Mouse (Mus musculus): ENCODE results near the gene Wnt10b. TPM values are rescaled to one million over a fixed set of nuclear protein-coding genes. Genes with fewer than 3 reads are reported as not detected.

The Wnt10b gene
- polyA plus RNA-seq, 2 experiments = 0.03 TPM; not detected in 1

DNA sequence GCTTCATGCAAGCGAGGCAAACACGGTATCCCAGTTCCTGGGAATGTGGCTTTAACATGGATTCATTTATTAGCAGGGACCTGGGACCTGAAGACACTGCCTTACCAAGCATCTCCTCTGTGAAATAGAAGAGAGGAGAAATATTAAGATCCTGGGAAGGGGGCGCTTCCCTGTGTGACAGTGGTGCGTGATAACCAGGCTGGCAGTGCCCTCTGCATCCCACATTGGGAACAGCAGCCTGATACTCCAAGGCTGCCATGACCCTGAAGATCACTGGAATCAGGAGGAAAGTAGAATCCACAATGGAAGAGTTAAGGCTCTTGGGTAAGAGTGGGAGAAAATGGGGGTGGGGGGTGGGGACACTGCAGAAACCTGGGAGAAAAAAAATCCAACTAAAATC lies 10.0 kb upstream of the Wnt10b start:
- Histone ChIP-seq H3K36me3 (replicated peaks; ENCODE audit: control insufficient read depth, insufficient read depth, low read depth) (no peaks in the 10 kb centered on the region), H3K4me1 (replicated peaks; ENCODE audit: control insufficient read depth in 2 of 2, insufficient read depth in 2 of 2, low read length in 1 of 2) (no peaks in the 10 kb centered on the region), H3K27me3 (ENCODE audit: control insufficient read depth, insufficient read depth, low read length) (peaks cover 62% of the 10 kb centered on the region), H3K4me3 (ENCODE audit: insufficient read depth in 1 of 2, low read depth in 2 of 2, low read length in 2 of 2) (no peak overlapping the region), H3K4me2 (ENCODE audit: low read depth) (no peak overlapping the region), H3K27ac (no peak overlapping the region), H3K9me3 (ENCODE audit: control insufficient read depth, low read length) (no peaks in the 10 kb centered on the region), H3K9ac (replicated peaks) (no peak overlapping the region)
- 21% methylated on average over 4 of the region's 4 CpGs for WGBS (ENCODE audit: insufficient replicate concordance)
- no peak for ATAC-seq (ENCODE audit: insufficient read depth)
- no peak for DNase-seq (ENCODE audit: low read depth in 3 of 3, low spot score in 3 of 3)
- TF ChIP-seq EP300 (IDR thresholded peaks at IDR 0.05; ENCODE audit: low read depth) = no peak
- peak; percentile 39 for TF ChIP-seq CTCF (IDR thresholded peaks at IDR 0.05; ENCODE audit: low read depth)

DNA sequence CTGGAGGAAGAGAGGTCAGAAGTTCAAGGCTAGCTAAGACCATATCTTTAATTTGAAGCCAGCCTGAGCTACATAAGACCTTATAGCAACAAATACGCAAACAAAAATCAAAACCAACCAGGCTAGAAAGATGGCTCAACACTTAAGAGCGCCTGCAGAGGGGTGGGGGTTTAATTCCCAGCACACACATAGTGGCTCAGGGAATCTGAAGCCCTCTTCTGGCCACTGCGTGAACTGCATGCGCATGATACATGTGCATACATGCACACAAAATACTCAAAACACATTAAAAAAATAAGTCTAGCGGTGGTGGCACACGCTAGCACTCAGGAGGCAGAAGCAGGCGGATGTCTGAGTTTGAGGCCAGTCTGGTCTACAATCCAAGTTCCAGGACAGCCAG lies 7.8 kb upstream of the Wnt10b start:
- Histone ChIP-seq H3K4me3 (ENCODE audit: insufficient read depth in 1 of 2, low read depth in 2 of 2, low read length in 2 of 2) (no peak overlapping the region), H3K36me3 (replicated peaks; ENCODE audit: control insufficient read depth, insufficient read depth, low read depth) (no peaks in the 10 kb centered on the region), H3K9ac (replicated peaks) (no peak overlapping the region), H3K9me3 (ENCODE audit: control insufficient read depth, low read length) (no peaks in the 10 kb centered on the region), H3K27me3 (ENCODE audit: control insufficient read depth, insufficient read depth, low read length) (peaks cover 53% of the 10 kb centered on the region), H3K4me1 (replicated peaks; ENCODE audit: control insufficient read depth in 2 of 2, insufficient read depth in 2 of 2, low read length in 1 of 2) (no peaks in the 10 kb centered on the region), H3K27ac (no peak overlapping the region), H3K4me2 (ENCODE audit: low read depth) (no peak overlapping the region)
- TF ChIP-seq CTCF (IDR thresholded peaks at IDR 0.05; ENCODE audit: low read depth) (peak; percentile 74), EP300 (IDR thresholded peaks at IDR 0.05; ENCODE audit: low read depth) (no peak)
- DNase-seq (ENCODE audit: low read depth in 3 of 3, low spot score in 3 of 3) (no peak), ATAC-seq (ENCODE audit: insufficient read depth) (no peak)
- WGBS (ENCODE audit: insufficient replicate concordance) = 24% methylated on average over 7 of the region's 7 CpGs

- no peak overlapping the region for H3K9ac ChIP-seq (replicated peaks)
- H3K9me3 ChIP-seq (ENCODE audit: control insufficient read depth, low read length) = no peaks in the 10 kb centered on the region
- DNase-seq (ENCODE audit: low read depth in 3 of 3, low spot score in 3 of 3) (no peak), ATAC-seq (ENCODE audit: insufficient read depth) (no peak)
- peaks cover 59% of the 10 kb centered on the region for H3K27me3 ChIP-seq (ENCODE audit: control insufficient read depth, insufficient read depth, low read length)
- 20% methylated on average over 6 of the region's 6 CpGs for WGBS (ENCODE audit: insufficient replicate concordance)
- TF ChIP-seq CTCF (IDR thresholded peaks at IDR 0.05; ENCODE audit: low read depth) = no peak
- no peak for TF ChIP-seq EP300 (IDR thresholded peaks at IDR 0.05; ENCODE audit: low read depth)
- no peak overlapping the region for H3K4me2 ChIP-seq (ENCODE audit: low read depth)
- no peak overlapping the region for H3K27ac ChIP-seq
- H3K36me3 ChIP-seq (replicated peaks; ENCODE audit: control insufficient read depth, insufficient read depth, low read depth) = no peaks in the 10 kb centered on the region
- no peaks in the 10 kb centered on the region for H3K4me1 ChIP-seq (replicated peaks; ENCODE audit: control insufficient read depth in 2 of 2, insufficient read depth in 2 of 2, low read length in 1 of 2)
- no peak overlapping the region for H3K4me3 ChIP-seq (ENCODE audit: insufficient read depth in 1 of 2, low read depth in 2 of 2, low read length in 2 of 2)
Measured at GRCm38 (mm10) chr15:98781166-98781565, 3.2 kb upstream of the Wnt10b start.

DNA sequence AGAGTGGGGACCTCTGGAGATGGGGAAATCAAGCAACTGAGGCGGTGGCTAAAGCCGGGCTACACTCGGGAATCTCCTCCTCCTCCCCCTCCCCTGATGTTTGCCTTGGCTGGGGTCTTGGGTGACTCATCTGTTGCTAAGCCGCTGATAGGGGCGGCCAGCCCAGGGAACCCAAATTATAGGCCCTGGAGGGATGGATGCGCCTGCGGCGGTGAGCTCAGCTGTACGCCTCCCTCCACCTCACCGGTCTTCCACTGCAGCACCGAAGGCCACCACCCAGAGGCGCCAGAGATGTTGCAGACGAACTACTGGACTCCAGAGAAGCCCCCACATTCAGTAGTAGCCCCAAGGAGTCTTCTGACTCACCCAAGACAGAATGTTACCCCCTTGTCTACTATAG lies 2.6 kb upstream of the Wnt10b start:
- Histone ChIP-seq H3K27ac (no peak overlapping the region), H3K9me3 (ENCODE audit: control insufficient read depth, low read length) (no peaks in the 10 kb centered on the region), H3K36me3 (replicated peaks; ENCODE audit: control insufficient read depth, insufficient read depth, low read depth) (no peaks in the 10 kb centered on the region), H3K4me2 (ENCODE audit: low read depth) (no peak overlapping the region), H3K4me1 (replicated peaks; ENCODE audit: control insufficient read depth in 2 of 2, insufficient read depth in 2 of 2, low read length in 1 of 2) (no peaks in the 10 kb centered on the region), H3K9ac (replicated peaks) (no peak overlapping the region), H3K27me3 (ENCODE audit: control insufficient read depth, insufficient read depth, low read length) (peaks cover 65% of the 10 kb centered on the region), H3K4me3 (ENCODE audit: insufficient read depth in 1 of 2, low read depth in 2 of 2, low read length in 2 of 2) (no peak overlapping the region)
- no peak for DNase-seq (ENCODE audit: low read depth in 3 of 3, low spot score in 3 of 3)
- TF ChIP-seq EP300 (IDR thresholded peaks at IDR 0.05; ENCODE audit: low read depth) = no peak
- TF ChIP-seq CTCF (IDR thresholded peaks at IDR 0.05; ENCODE audit: low read depth) = peak; percentile 26; the same call in 1 of the 2 replicates
- 6% methylated on average over 13 of the region's 13 CpGs for WGBS (ENCODE audit: insufficient replicate concordance)
- ATAC-seq (ENCODE audit: insufficient read depth) = no peak

DNA sequence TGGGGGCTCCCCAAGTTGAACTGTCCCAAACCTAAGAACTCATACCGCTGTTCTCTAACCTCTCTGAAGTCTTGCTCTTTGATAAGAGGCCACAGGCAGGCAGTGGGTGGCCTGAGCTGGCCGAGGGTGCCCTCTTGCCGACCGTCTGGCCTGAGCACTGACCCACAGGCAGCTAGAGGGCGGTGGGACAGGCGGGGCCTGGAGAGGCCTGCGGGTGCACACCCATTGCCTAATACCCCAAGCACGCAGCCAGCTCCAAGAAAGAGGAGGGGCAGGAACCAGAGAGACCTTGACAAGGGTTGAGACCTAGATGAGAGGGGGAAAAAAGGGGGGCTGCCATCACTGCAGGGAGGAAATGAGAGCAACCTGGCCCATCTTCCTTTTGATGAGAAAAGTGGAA lies 2.1 kb upstream of the Wnt10b start:
- Histone ChIP-seq H3K36me3 (replicated peaks; ENCODE audit: control insufficient read depth, insufficient read depth, low read depth) (no peaks in the 10 kb centered on the region), H3K27ac (no peak overlapping the region), H3K4me1 (replicated peaks; ENCODE audit: control insufficient read depth in 2 of 2, insufficient read depth in 2 of 2, low read length in 1 of 2) (no peaks in the 10 kb centered on the region), H3K27me3 (ENCODE audit: control insufficient read depth, insufficient read depth, low read length) (peaks cover 70% of the 10 kb centered on the region), H3K9ac (replicated peaks) (no peak overlapping the region), H3K4me3 (ENCODE audit: insufficient read depth in 1 of 2, low read depth in 2 of 2, low read length in 2 of 2) (no peak overlapping the region), H3K9me3 (ENCODE audit: control insufficient read depth, low read length) (no peaks in the 10 kb centered on the region), H3K4me2 (ENCODE audit: low read depth) (no peak overlapping the region)
- WGBS (ENCODE audit: insufficient replicate concordance) = 3% methylated on average over 8 of the region's 8 CpGs
- ATAC-seq (ENCODE audit: insufficient read depth) = no peak
- DNase-seq (ENCODE audit: low read depth in 3 of 3, low spot score in 3 of 3) = no peak
- TF ChIP-seq EP300 (IDR thresholded peaks at IDR 0.05; ENCODE audit: low read depth) (no peak), CTCF (IDR thresholded peaks at IDR 0.05; ENCODE audit: low read depth) (no peak)
